Mouse (Mus musculus): ENCODE data around the gene Tfpi.

Tfpi gene

DNA sequence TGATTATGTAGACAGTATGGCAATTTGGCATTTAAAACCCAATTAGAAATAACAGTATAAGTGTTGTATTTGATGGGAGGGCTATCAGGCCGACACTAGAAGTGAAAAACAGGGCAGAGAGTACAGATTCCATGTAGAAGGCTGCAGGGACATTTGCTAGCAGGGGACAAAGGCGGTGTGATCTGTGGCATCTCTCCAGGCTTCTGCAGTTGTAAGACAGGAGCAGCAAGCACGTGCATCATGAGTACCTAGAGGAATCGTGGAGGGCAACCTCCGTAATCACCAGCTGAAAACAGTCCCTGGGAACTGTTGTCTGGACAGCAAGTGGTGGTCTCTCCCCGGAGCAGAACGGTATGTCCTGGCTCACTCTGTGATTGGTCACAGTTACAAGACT lies 88.6 kb downstream of the Tfpi start:
- no peak for DNase-seq

DNA sequence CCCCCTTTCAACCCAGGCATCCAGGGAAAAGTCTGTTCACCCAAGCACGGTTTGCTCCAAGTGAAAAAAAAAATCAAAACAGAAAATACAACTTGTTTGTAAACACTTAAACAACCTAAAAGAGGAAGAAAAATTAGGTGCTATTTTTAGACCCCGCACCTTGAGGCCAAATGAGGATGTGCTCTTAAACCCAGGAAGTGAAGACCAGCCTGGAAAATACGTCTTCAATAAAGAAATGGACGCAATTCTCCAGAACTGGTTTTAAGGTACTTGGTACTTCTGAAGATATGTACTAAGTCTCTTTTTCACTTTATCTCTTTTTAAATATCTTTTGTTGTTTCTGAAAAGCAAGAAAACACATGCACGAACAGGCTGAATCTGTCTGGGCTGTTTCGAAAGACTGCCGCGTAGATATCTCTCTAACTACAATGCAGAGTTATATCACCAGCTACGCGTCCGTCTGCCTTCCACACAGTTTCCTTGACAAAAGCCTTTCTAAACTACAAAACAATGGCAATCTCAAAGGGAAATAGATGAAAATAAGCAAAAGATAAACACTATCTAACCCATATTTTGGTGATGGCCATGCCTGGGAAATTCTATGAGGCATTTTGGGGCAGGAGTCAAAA lies 89.1 kb downstream of the Tfpi start:
- DNase-seq, result no peak

DNA sequence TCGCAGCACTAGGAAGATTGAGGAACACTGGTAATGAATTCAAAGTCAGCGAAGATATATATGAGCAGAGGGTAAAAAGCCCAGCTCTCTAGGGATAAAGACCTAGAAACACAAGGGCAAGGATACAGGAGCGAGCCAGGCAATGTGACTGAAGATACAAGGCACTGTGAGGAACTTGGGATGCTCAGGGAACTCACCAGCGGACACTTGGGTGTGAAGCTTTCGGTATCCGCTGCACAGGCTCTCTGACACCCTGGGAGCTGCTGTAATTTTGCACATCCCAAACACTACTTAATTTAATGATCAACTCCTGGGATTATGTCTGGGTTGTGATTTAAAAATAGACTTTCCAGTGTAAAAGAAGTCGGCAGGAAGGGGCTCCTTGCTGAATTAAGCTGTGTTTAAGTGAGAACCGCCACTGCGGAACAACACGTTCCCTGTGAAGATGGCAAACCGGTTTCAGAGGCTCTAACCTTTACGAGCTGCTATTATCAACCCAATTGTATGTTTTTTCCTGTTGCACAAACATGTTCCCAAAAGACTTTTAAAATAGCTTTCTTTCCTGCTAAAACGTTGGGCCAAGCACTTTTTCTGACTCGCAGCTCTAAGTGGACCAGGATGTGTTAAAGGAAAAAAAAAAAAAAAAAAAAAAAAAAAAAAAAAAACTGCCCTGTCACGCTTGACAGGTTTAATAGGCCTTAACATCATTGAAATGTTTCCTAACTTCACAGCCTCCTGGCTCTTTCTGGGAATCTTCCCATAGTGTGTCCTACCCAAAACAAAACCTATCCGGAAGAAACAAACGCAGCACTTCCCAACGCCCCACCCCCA lies 89.8 kb downstream of the Tfpi start:
- DNase-seq, result no peak

DNA sequence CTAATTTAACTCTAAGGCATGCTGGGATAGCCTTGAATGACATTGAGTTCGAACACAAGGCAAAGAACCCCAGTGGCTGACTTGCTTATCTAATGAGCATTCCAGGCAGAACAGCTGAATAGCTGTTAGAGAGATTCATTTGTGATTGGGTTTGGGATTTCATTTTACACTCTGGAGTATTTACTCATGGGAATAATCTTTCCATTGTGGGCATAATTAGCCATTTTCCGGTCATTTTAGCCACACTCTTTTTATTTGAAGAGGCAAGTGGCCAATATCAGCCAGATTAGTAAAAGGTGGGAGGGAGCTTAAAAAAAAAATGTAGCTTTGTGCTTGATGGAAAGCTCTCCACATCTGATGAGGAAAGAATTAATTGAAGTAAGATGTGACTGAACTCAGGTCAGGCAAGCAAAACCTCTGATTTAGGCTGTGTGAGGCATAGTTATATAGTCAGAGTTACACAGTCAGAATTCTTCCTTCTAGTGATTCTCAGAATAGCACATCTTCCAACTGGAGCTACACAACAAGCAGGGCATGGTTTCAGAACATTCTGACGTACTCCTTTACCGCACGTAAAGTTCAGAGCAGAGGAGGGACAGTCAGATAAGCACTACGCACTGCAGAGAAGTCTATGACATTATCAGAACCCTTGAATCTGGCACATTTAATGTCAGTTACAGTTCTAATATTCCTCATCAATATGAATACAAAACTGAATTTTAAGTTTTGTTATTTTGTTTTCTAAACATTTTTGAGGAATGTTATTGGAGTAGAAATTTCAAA lies 91.5 kb downstream of the Tfpi start:
- DNase-seq, result no peak

DNA sequence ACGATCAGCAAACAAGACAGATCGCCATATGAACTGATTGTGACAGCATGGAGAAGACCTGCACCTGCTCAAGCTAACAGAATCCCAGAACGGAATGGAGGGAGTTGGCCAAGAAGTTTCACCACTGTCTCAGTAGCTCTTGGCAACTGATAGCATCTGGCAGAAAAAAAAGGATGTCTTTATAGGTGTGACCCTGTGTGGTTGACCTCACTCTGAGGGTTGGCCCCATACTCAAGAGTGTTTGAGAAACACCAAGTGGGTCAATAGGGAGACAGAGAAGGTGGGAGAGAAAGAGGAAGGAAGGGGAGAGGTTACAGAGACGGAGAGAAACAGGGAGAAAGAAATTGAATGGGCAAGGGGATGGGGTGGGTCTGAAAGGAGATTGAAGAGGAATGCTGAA lies 92.7 kb downstream of the Tfpi start:
- no peak for DNase-seq
